Mouse (Mus musculus): ENCODE data around the gene Pdia4. TPM values are rescaled to one million over a fixed set of nuclear protein-coding genes. Genes with fewer than 3 reads are reported as not detected.
A peak's percentile ranks its signal among the peaks of the same experiment; 100 is the strongest.
"Not testable (repeated sequence)": the region's sequence is repeated elsewhere in the genome, so short reads cannot be mapped to it uniquely, and the experiment has no call there.

The Pdia4 gene
- polyA plus RNA-seq, 1 experiment from 2014 or later: 258 TPM

DNA sequence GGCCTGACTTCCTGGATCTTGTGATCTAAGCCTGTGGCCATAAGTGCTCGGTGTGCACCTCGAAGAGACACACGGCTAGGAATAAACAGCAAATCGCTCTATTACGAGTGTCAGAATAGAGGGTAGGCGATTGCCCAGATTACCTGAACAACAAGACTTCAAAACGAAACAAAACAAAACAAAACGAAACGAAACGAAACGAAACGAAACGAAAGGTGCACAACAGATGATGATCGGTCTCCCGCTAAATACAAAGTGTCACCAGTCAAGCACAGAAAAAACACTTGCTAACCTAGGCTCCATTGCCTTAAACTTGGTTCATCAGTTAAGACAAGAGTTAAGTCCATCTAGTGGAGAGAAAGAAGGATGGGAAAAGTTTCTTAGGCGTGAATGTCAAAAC is 53.8 kb downstream of the Pdia4 start:
- H3K27ac ChIP-seq (ENCODE audit: low read depth, low read length); H3K4me2 ChIP-seq; H3K4me3 ChIP-seq (ENCODE audit: low read depth, low read length); H3K9me3 ChIP-seq (ENCODE audit: control insufficient read depth, low read length); H3K27me3 ChIP-seq (ENCODE audit: control insufficient read depth, insufficient read depth, low read length); H3K4me1 ChIP-seq (ENCODE audit: control insufficient read depth, insufficient read depth, low read length); H3K9ac ChIP-seq (ENCODE audit: low read length); ATAC-seq (ENCODE audit: low FRiP score); H3K36me3 ChIP-seq (ENCODE audit: control insufficient read depth, insufficient read depth, low read length): not testable (repeated sequence)
- peak; percentile 39 for DNase-seq (ENCODE audit: low spot score, missing footprints)
- WGBS: 83% methylated on average over 13 of the region's 16 CpGs

DNA sequence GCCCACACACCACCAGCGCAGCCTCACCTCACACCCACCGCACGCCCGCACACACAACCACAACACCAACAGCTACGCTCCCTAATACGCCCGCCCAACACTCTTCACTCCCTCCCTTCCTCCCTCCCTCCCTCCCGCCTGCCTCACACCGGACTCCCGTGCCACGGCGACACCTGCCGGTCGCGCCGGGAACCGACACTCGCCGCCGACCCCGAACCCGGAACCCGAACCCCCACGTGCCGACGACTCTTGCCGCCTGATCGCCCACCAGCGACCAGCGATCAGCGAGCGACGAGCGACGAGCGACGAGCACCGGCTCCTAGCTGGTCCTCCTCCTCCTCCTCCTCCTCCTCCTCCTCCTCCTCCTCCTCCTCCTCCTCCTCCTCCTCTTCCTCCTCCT is 55.4 kb downstream of the Pdia4 start:
- H3K27ac ChIP-seq (ENCODE audit: low read depth, low read length); H3K36me3 ChIP-seq (ENCODE audit: control insufficient read depth, insufficient read depth, low read length); H3K27me3 ChIP-seq (ENCODE audit: control insufficient read depth, insufficient read depth, low read length); H3K9me3 ChIP-seq (ENCODE audit: control insufficient read depth, low read length); ATAC-seq (ENCODE audit: low FRiP score); H3K4me3 ChIP-seq (ENCODE audit: low read depth, low read length); H3K4me1 ChIP-seq (ENCODE audit: control insufficient read depth, insufficient read depth, low read length); H3K4me2 ChIP-seq; H3K9ac ChIP-seq (ENCODE audit: low read length); DNase-seq (ENCODE audit: low spot score, missing footprints): not testable (repeated sequence)
- 6% methylated on average over 16 of the region's 38 CpGs for WGBS

DNA sequence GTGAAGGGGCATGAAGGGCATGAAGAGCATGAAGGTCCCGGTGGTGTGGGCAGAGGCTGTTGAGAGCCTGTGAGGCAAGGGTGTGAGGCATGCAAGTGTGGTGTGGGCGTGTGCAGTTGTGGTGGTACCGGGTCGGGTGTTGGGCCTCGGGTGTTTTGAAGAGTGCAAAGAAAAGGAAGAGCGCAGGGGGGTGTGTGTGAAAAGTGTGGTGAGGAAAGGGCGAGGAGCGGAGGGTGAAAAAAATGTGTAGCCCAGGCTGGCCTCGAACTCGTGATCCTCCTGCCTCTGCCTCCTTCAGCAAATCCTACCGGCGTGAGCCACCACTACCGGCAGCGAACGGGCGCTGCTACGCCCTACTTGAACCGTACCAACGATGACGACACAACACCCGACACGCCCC is 55.8 kb downstream of the Pdia4 start:
- not testable (repeated sequence) for H3K36me3 ChIP-seq (ENCODE audit: control insufficient read depth, insufficient read depth, low read length); H3K4me1 ChIP-seq (ENCODE audit: control insufficient read depth, insufficient read depth, low read length); H3K27me3 ChIP-seq (ENCODE audit: control insufficient read depth, insufficient read depth, low read length); H3K4me3 ChIP-seq (ENCODE audit: low read depth, low read length); DNase-seq (ENCODE audit: low spot score, missing footprints); ATAC-seq (ENCODE audit: low FRiP score); H3K9me3 ChIP-seq (ENCODE audit: control insufficient read depth, low read length); H3K9ac ChIP-seq (ENCODE audit: low read length); H3K27ac ChIP-seq (ENCODE audit: low read depth, low read length); H3K4me2 ChIP-seq
- WGBS: 8% methylated on average over 4 of the region's 22 CpGs

DNA sequence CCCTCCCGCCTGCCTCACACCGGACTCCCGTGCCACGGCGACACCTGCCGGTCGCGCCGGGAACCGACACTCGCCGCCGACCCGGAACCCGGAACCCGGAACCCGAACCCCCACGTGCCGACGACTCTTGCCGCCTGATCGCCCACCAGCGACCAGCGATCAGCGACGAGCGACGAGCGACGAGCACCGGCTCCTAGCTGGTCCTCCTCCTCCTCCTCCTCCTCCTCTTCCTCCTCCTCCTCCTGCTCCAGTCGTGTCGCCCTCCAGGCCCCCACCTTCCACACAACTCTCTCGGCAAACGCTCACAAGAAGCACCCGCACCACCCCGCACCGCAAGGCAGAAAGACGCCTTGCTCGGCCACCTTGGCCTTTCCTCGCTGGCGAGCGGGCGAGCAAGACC is 60.1 kb downstream of the Pdia4 start:
- ATAC-seq (ENCODE audit: low FRiP score); DNase-seq (ENCODE audit: low spot score, missing footprints); H3K4me2 ChIP-seq; H3K4me1 ChIP-seq (ENCODE audit: control insufficient read depth, insufficient read depth, low read length); H3K27ac ChIP-seq (ENCODE audit: low read depth, low read length); H3K36me3 ChIP-seq (ENCODE audit: control insufficient read depth, insufficient read depth, low read length); H3K9me3 ChIP-seq (ENCODE audit: control insufficient read depth, low read length); H3K9ac ChIP-seq (ENCODE audit: low read length); H3K4me3 ChIP-seq (ENCODE audit: low read depth, low read length); H3K27me3 ChIP-seq (ENCODE audit: control insufficient read depth, insufficient read depth, low read length): not testable (repeated sequence)
- 1% methylated on average over 10 of the region's 44 CpGs for WGBS

DNA sequence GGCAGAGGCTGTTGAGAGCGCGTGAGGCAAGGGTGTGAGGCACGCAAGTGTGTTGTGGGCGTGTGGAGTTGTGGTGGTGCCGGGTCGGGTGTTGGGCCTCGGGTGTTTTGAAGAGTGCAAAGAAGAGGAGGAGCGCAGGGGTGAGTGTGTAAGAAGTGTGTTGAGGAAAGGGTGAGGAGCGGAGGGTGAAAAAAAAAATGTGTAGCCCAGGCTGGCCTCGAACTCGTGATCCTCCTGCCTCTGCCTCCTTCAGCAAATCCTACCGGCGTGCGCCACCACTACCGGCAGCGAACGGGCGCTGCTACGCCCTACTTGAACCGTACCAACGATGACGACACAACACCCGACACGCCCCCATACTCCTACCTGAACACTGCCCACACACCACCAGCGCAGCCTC is 64.9 kb downstream of the Pdia4 start:
- H3K36me3 ChIP-seq (ENCODE audit: control insufficient read depth, insufficient read depth, low read length); ATAC-seq (ENCODE audit: low FRiP score); H3K9ac ChIP-seq (ENCODE audit: low read length); H3K9me3 ChIP-seq (ENCODE audit: control insufficient read depth, low read length); H3K27me3 ChIP-seq (ENCODE audit: control insufficient read depth, insufficient read depth, low read length); H3K4me2 ChIP-seq; H3K4me1 ChIP-seq (ENCODE audit: control insufficient read depth, insufficient read depth, low read length); DNase-seq (ENCODE audit: low spot score, missing footprints); H3K27ac ChIP-seq (ENCODE audit: low read depth, low read length): not testable (repeated sequence)
- H3K4me3 ChIP-seq (ENCODE audit: low read depth, low read length): 0 out of 2 replicates have a peak overlapping the region, but pooled peaks have one; percentile 14
- 10% methylated on average over 8 of the region's 25 CpGs for WGBS

DNA sequence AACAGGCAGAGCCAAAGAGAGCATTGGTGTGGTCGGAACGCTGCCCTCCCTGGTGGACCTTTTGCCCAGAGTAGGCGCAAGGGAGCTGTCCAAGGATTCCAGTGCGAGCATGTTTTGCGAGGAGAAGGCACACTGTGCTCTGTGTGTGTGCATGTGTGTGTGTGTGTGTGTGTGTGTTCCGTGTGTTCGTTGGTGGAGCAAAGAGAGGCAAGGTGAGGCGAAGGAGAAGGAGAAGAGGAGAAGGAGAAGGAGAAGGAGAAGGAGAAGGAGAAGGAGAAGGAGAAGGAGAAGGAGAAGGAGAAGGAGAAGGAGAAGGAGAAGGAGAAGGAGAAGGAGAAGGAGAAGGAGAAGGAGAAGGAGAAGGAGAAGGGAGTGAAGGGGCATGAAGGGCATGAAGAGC is 65.3 kb downstream of the Pdia4 start:
- H3K9ac ChIP-seq (ENCODE audit: low read length); H3K27ac ChIP-seq (ENCODE audit: low read depth, low read length); H3K36me3 ChIP-seq (ENCODE audit: control insufficient read depth, insufficient read depth, low read length); ATAC-seq (ENCODE audit: low FRiP score); H3K4me2 ChIP-seq; H3K9me3 ChIP-seq (ENCODE audit: control insufficient read depth, low read length); DNase-seq (ENCODE audit: low spot score, missing footprints); H3K4me1 ChIP-seq (ENCODE audit: control insufficient read depth, insufficient read depth, low read length); H3K4me3 ChIP-seq (ENCODE audit: low read depth, low read length); H3K27me3 ChIP-seq (ENCODE audit: control insufficient read depth, insufficient read depth, low read length): not testable (repeated sequence)
- 84% methylated on average over 3 of the region's 8 CpGs for WGBS

MicroRNAs encoded within 50 kb of the gene (microRNA counts, 519-probe panel; counts per million panel counts)
- not detected for microRNA mmu-miR-704

Small RNA genes within 50 kb of the gene (microRNA-seq; reads per million reads assigned to microRNA genes)
- not detected for gene Mir704

Other genes starting within 250 kb of the Pdia4 start
- gene Ezh2, start 218.1 kb downstream of the Pdia4 start, polyA plus RNA-seq (2014; fragmentation: Nextera tagmentation; extraction: Ambion mirVana): 192 and 200 TPM in 2 replicates
- 7.0 and 8.1 TPM in 2 replicates for gene Zfp786, start 17.4 kb upstream of the Pdia4 start, polyA plus RNA-seq (2014; fragmentation: Nextera tagmentation; extraction: Ambion mirVana)
- gene Zfp398, start 22.2 kb upstream of the Pdia4 start, polyA plus RNA-seq (2014; fragmentation: Nextera tagmentation; extraction: Ambion mirVana): 7.6 and 8.3 TPM in 2 replicates
- 12.6 and 13.6 TPM in 2 replicates for gene Zfp282, start 63.8 kb upstream of the Pdia4 start, polyA plus RNA-seq (2014; fragmentation: Nextera tagmentation; extraction: Ambion mirVana)
- gene Zfp212, start 107.0 kb upstream of the Pdia4 start, polyA plus RNA-seq (2014; fragmentation: Nextera tagmentation; extraction: Ambion mirVana): 12.0 and 13.1 TPM in 2 replicates
- 6.6 and 6.9 TPM in 2 replicates for gene Zfp956, start 140.0 kb upstream of the Pdia4 start, polyA plus RNA-seq (2014; fragmentation: Nextera tagmentation; extraction: Ambion mirVana)
- 9.2 and 9.5 TPM in 2 replicates for gene Zfp777, start 235.5 kb upstream of the Pdia4 start, polyA plus RNA-seq (2014; fragmentation: Nextera tagmentation; extraction: Ambion mirVana)